Mouse (Mus musculus) kidney, adult 18-20 months (tissue): Measurements from ENCODE around the gene Ncoa3.

ENCODE experiments used
- DNase-seq: peaks from one replicate; pipeline ENCODE4 v3.0.0; 2021

Gene Ncoa3

GRCm38 (mm10) chr2:166042542-166042941 is 50.1 kb downstream of the Ncoa3 start:
- no peak for DNase-seq

- no peak for DNase-seq
Observed at GRCm38 (mm10) chr2:166045006-166045405, 52.6 kb downstream of the Ncoa3 start.

- peak; percentile 51 for DNase-seq
Observed at GRCm38 (mm10) chr2:166045549-166046501, 53.4 kb downstream of the Ncoa3 start.

GRCm38 (mm10) chr2:166047931-166048330 is 55.5 kb downstream of the Ncoa3 start:
- DNase-seq, result no peak

- no peak for DNase-seq
Observed at GRCm38 (mm10) chr2:166048852-166049251, 56.4 kb downstream of the Ncoa3 start.

GRCm38 (mm10) chr2:166051421-166051820 is 59.0 kb downstream of the Ncoa3 start:
- no peak for DNase-seq

- no peak for DNase-seq
Observed at GRCm38 (mm10) chr2:166051966-166052365, 59.5 kb downstream of the Ncoa3 start.

- DNase-seq, result no peak
Observed at GRCm38 (mm10) chr2:166054002-166054539, 61.6 kb downstream of the Ncoa3 start.

GRCm38 (mm10) chr2:166059684-166060423 is 67.4 kb downstream of the Ncoa3 start:
- peak; percentile 68 for DNase-seq

GRCm38 (mm10) chr2:166062008-166062407 is 69.6 kb downstream of the Ncoa3 start:
- no peak for DNase-seq

GRCm38 (mm10) chr2:166062431-166062830 is 70.0 kb downstream of the Ncoa3 start:
- DNase-seq, result no peak

- DNase-seq, result no peak
Observed at GRCm38 (mm10) chr2:166066434-166066833, 74.0 kb downstream of the Ncoa3 start.

GRCm38 (mm10) chr2:166068261-166068660 is 75.8 kb downstream of the Ncoa3 start:
- no peak for DNase-seq

- DNase-seq, result no peak
Observed at GRCm38 (mm10) chr2:166069164-166069563, 76.7 kb downstream of the Ncoa3 start.

GRCm38 (mm10) chr2:166069738-166070137 is 77.3 kb downstream of the Ncoa3 start:
- DNase-seq, result no peak

- no peak for DNase-seq
Observed at GRCm38 (mm10) chr2:166071481-166071880, 79.0 kb downstream of the Ncoa3 start.

GRCm38 (mm10) chr2:166071889-166072288 is 79.5 kb downstream of the Ncoa3 start:
- DNase-seq, result no peak

GRCm38 (mm10) chr2:166073082-166073481 is 80.6 kb downstream of the Ncoa3 start:
- DNase-seq, result no peak

GRCm38 (mm10) chr2:166074322-166074721 is 81.9 kb downstream of the Ncoa3 start:
- DNase-seq, result no peak

- no peak for DNase-seq
Observed at GRCm38 (mm10) chr2:166077371-166077770, 84.9 kb downstream of the Ncoa3 start.

GRCm38 (mm10) chr2:166079231-166079630 is 86.8 kb downstream of the Ncoa3 start:
- no peak for DNase-seq

- peak; percentile 57 for DNase-seq
Observed at GRCm38 (mm10) chr2:166079961-166080885, 87.8 kb downstream of the Ncoa3 start.
